Mouse (Mus musculus) embryonic facial prominence, embryonic 12.5 days (tissue): ENCODE measurements at regions not wholly inside any gene's neighbourhood (a gene's known extent, or its start where the extent isn't known, plus 50 kb on each side); places are given as distances from the start of the nearest gene placed in this dataset.

Experiments
- ATAC-seq: fragments of 200-750 bp; cut with Nextera tagmentation; 2 replicates; pipeline ENCODE4 v1.8.0; 2017; ENCODE audit not compliant: insufficient number of reproducible peaks, insufficient read depth, low FRiP score, low TSS enrichment
- H3K27ac ChIP-seq: fragments of 300-500 bp; sonication (generic); 2 replicates; pipeline ENCODE4 v1.5.1; 2016; ENCODE audit warnings: mild to moderate bottlenecking
- H3K27me3 ChIP-seq: fragments of 300-500 bp; sonication (generic); 2 replicates; pipeline ENCODE4 v1.6.1; 2016; ENCODE audit warnings: mild to moderate bottlenecking, moderate library complexity
- H3K36me3 ChIP-seq: fragments of 300-500 bp; sonication (generic); 2 replicates; pipeline ENCODE4 v1.6.1; 2016; ENCODE audit warnings: mild to moderate bottlenecking
- H3K4me1 ChIP-seq: fragments of 300-500 bp; sonication (generic); 2 replicates; pipeline ENCODE4 v1.6.1; 2016
- H3K4me2 ChIP-seq: fragments of 300-500 bp; sonication (generic); replicated peaks from 2 replicates; pipeline ENCODE4 v1.6.1; 2016; ENCODE audit warnings: mild to moderate bottlenecking, moderate library complexity
- H3K4me3 ChIP-seq: fragments of 300-500 bp; sonication (generic); 2 replicates; pipeline ENCODE4 v1.5.1; 2016; ENCODE audit warnings: mild to moderate bottlenecking
- H3K9ac ChIP-seq: fragments of 300-500 bp; sonication (generic); 2 replicates; pipeline ENCODE4 v1.6.1; 2016; ENCODE audit warnings: mild to moderate bottlenecking, moderate library complexity
- H3K9me3 ChIP-seq: fragments of 300-500 bp; sonication (generic); 2 replicates; pipeline ENCODE4 v1.6.1; 2016; ENCODE audit warnings: mild to moderate bottlenecking, moderate library complexity
- WGBS: fragments of 180-500 bp; shearing (Covaris S2); methylation state at CpG from one replicate; pipeline ENCODE4 v1.1.7; 2016; 5-methylcytosine and 5-hydroxymethylcytosine counted together

GRCm38 (mm10) chr4:105891438-105891837 lies 101.8 kb downstream of the Gm12728 start:
- Histone ChIP-seq H3K27me3 (no peaks in the 10 kb centered on the region), H3K9ac (no peak overlapping the region), H3K36me3 (no peaks in the 10 kb centered on the region), H3K27ac (no peak overlapping the region), H3K4me2 (no peak overlapping the region), H3K4me3 (no peak overlapping the region), H3K4me1 (no peaks in the 10 kb centered on the region; the same call in 1 of the 2 replicates), H3K9me3 (no peaks in the 10 kb centered on the region)
- WGBS = 92% methylated on average over 4 of the region's 4 CpGs
- ATAC-seq = no peak

DNA sequence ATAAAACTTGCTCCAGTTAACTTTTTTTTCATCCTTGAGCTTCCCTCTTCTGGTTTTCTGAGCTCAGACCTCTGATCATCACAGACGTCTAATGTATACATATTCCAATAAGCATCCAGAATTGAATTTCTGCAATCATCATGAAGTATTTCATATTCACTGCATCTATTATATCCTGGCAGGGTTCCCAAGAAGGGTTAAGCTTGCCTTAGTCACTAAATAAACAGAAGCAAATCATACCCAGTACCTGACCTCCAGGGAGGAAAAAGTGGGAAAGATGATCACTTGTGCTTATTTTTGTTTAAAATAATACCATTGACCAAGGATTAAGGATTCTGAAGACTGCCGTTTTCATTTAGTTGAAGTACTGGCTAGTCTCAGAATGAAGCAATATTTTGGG lies 102.4 kb downstream of the Gm12728 start:
- Histone ChIP-seq H3K4me3 (no peak overlapping the region), H3K4me1 (no peaks in the 10 kb centered on the region; the same call in 1 of the 2 replicates), H3K4me2 (no peak overlapping the region), H3K36me3 (no peaks in the 10 kb centered on the region), H3K9ac (no peak overlapping the region), H3K27me3 (no peaks in the 10 kb centered on the region), H3K9me3 (no peaks in the 10 kb centered on the region), H3K27ac (no peak overlapping the region)
- no peak for ATAC-seq
- WGBS = 43% methylated on average over 2 of the region's 2 CpGs

DNA sequence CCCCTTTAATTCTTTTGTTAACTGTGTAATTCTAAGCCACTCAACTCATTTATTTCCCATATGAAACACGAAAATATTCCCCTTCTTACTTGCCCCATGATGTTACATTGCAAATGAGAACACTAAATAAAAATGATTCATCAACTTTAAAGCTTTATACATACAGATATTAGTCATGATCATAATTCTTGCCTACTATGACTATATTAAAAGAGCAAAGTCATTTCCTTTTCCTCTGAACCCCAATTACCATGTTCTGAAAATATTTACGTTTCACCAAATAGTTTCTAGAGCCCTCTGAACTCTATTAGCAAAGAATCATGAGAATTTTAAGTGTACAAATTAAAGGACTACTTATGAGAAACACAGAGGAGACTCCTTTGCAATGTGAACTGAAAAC lies 105.4 kb downstream of the Gm12728 start:
- Histone ChIP-seq H3K4me1 (no peaks in the 10 kb centered on the region; the same call in 1 of the 2 replicates), H3K9ac (no peak overlapping the region), H3K4me3 (no peak overlapping the region), H3K4me2 (no peak overlapping the region), H3K36me3 (no peaks in the 10 kb centered on the region), H3K27me3 (no peaks in the 10 kb centered on the region), H3K27ac (no peak overlapping the region), H3K9me3 (no peaks in the 10 kb centered on the region)
- WGBS = 59% methylated on average over 2 of the region's 2 CpGs
- ATAC-seq = no peak

- Histone ChIP-seq H3K9ac (no peak overlapping the region), H3K4me2 (no peak overlapping the region), H3K4me1 (peaks cover 8% of the 10 kb centered on the region), H3K36me3 (no peaks in the 10 kb centered on the region), H3K9me3 (no peaks in the 10 kb centered on the region), H3K4me3 (no peak overlapping the region), H3K27me3 (no peaks in the 10 kb centered on the region), H3K27ac (no peak overlapping the region)
- no peak for ATAC-seq
- 92% methylated on average over 5 of the region's 5 CpGs for WGBS
Observed at GRCm38 (mm10) chr4:105898054-105898847, 108.6 kb downstream of the Gm12728 start.

GRCm38 (mm10) chr4:105904896-105905295 lies 115.2 kb downstream of the Gm12728 start:
- Histone ChIP-seq H3K9me3 (no peaks in the 10 kb centered on the region), H3K4me1 (peaks cover 12% of the 10 kb centered on the region), H3K4me2 (no peak overlapping the region), H3K27me3 (no peaks in the 10 kb centered on the region), H3K4me3 (no peak overlapping the region), H3K36me3 (no peaks in the 10 kb centered on the region), H3K27ac (no peak overlapping the region), H3K9ac (no peak overlapping the region)
- WGBS = 62% methylated on average over 8 of the region's 8 CpGs
- no peak for ATAC-seq

- Histone ChIP-seq H3K4me2 (no peak overlapping the region), H3K9ac (no peak overlapping the region), H3K4me1 (peaks cover 12% of the 10 kb centered on the region), H3K27ac (no peak overlapping the region), H3K36me3 (no peaks in the 10 kb centered on the region), H3K27me3 (no peaks in the 10 kb centered on the region), H3K9me3 (no peaks in the 10 kb centered on the region), H3K4me3 (no peak overlapping the region)
- 88% methylated on average over 4 of the region's 4 CpGs for WGBS
- ATAC-seq = no peak
Observed at GRCm38 (mm10) chr4:105906411-105906810, 116.7 kb downstream of the Gm12728 start.

DNA sequence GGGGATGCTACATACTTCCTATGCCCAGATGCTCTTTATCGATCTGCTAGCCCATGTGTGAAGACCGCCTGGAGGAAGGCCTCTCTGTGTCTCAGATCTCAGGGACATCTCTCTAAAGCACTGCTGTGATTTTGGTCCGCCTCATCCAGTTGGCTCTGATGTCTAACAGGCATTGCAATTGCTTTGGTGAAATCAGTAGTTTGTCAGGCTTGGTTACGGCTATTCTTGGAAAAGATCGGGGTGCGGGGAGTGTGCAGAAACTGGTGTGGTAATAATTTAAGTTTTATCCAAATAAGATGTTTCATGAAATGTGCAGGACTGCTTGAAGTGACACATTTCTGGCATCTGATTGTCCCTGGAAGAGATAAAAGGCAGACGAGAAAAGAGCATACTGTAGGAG lies 117.9 kb downstream of the Gm12728 start:
- peaks cover 18% of the 10 kb centered on the region for H3K4me1 ChIP-seq
- no peak for ATAC-seq
- H3K27me3 ChIP-seq = no peaks in the 10 kb centered on the region
- WGBS = 68% methylated on average over 7 of the region's 7 CpGs
- no peak overlapping the region for H3K4me3 ChIP-seq
- H3K4me2 ChIP-seq = no peak overlapping the region
- no peaks in the 10 kb centered on the region for H3K36me3 ChIP-seq
- no peak overlapping the region for H3K9ac ChIP-seq
- H3K9me3 ChIP-seq = no peaks in the 10 kb centered on the region
- H3K27ac ChIP-seq = no peak overlapping the region

DNA sequence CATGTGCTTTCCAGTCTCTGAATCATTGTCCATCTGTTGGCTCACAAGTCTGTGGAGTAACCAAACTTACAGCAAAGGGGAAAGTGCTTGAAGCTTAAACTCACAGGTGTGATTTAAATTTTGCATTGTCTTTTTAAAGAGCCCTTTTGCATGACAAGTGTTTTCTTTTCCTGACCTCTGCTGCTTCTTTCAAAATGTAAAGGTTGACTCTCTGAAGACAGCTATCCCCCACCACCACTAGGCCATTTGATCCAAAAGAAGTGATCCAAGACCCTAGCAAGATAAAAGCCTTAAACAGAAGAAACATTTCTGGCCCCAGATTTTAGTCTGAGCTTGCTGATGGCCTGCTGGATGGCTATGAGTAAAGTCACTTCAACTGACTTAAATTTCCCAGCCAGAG lies 118.6 kb downstream of the Gm12728 start:
- Histone ChIP-seq H3K9ac (no peak overlapping the region), H3K4me2 (no peak overlapping the region), H3K36me3 (no peaks in the 10 kb centered on the region), H3K4me1 (peaks cover 14% of the 10 kb centered on the region), H3K9me3 (no peaks in the 10 kb centered on the region), H3K27me3 (no peaks in the 10 kb centered on the region), H3K27ac (no peak overlapping the region), H3K4me3 (no peak overlapping the region)
- ATAC-seq = no peak

- Histone ChIP-seq H3K9ac (no peak overlapping the region), H3K4me3 (no peak overlapping the region), H3K4me1 (peaks cover 10% of the 10 kb centered on the region; the same call in 1 of the 2 replicates), H3K27ac (no peak overlapping the region), H3K27me3 (no peaks in the 10 kb centered on the region), H3K9me3 (no peaks in the 10 kb centered on the region), H3K36me3 (no peaks in the 10 kb centered on the region), H3K4me2 (no peak overlapping the region)
- 62% methylated on average over 4 of the region's 4 CpGs for WGBS
- no peak for ATAC-seq
Observed at GRCm38 (mm10) chr4:105909272-105909671, 119.6 kb downstream of the Gm12728 start.

GRCm38 (mm10) chr4:105910666-105911065 lies 121.0 kb downstream of the Gm12728 start:
- no peak overlapping the region for H3K27ac ChIP-seq
- H3K4me2 ChIP-seq = no peak overlapping the region
- ATAC-seq = no peak
- H3K4me1 ChIP-seq = peaks cover 10% of the 10 kb centered on the region; the same call in 1 of the 2 replicates
- H3K9me3 ChIP-seq = no peaks in the 10 kb centered on the region
- no peak overlapping the region for H3K4me3 ChIP-seq
- WGBS = 79% methylated on average over 5 of the region's 5 CpGs
- no peaks in the 10 kb centered on the region for H3K36me3 ChIP-seq
- no peaks in the 10 kb centered on the region for H3K27me3 ChIP-seq
- no peak overlapping the region for H3K9ac ChIP-seq

- WGBS = 75% methylated on average over 6 of the region's 6 CpGs
Observed at GRCm38 (mm10) chr4:105911678-105912077, 122.0 kb downstream of the Gm12728 start.

GRCm38 (mm10) chr4:105912296-105912695 lies 122.6 kb downstream of the Gm12728 start:
- H3K27me3 ChIP-seq = no peaks in the 10 kb centered on the region
- ATAC-seq = no peak
- peaks cover 10% of the 10 kb centered on the region; the same call in 1 of the 2 replicates for H3K4me1 ChIP-seq
- no peak overlapping the region for H3K4me2 ChIP-seq
- H3K36me3 ChIP-seq = no peaks in the 10 kb centered on the region
- H3K4me3 ChIP-seq = no peak overlapping the region
- WGBS = 45% methylated on average over 4 of the region's 4 CpGs
- H3K27ac ChIP-seq = no peak overlapping the region
- H3K9me3 ChIP-seq = no peaks in the 10 kb centered on the region
- H3K9ac ChIP-seq = no peak overlapping the region

More at GRCm38 (mm10) chr4:105911678-105912077, 122.0 kb downstream of the Gm12728 start:
- Histone ChIP-seq H3K27ac (no peak overlapping the region; the same call in 1 of the 2 replicates), H3K9me3 (no peaks in the 10 kb centered on the region), H3K4me1 (peaks cover 10% of the 10 kb centered on the region; the same call in 1 of the 2 replicates), H3K9ac (no peak overlapping the region), H3K36me3 (no peaks in the 10 kb centered on the region), H3K4me3 (no peak overlapping the region), H3K4me2 (no peak overlapping the region), H3K27me3 (no peaks in the 10 kb centered on the region)
- no peak for ATAC-seq
